13 mouse cellular contexts compared by ENCODE assay signal in the genomic region with DNA sequence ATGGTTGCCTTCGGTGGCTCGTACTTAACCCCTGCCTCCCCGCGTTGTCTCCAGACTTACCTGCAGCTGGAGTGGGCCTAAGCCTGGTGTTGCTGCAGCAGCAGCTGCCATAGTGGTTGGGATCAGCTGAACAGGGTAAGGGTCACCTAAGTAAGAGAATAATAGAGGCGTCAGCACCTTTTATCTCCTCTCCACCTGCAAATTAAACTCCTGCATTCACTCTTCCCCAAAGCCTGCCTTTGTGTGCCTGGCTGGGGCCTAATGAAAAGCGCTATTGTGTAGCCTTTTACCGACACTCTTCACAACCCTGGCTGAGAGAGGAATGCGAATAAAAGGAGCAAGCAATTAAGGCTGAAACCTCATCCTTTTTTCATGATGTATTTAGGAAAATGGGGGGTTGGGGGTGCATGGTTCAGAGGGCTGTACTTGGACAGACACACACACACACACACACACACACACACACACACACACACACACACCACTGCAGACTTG.
A peak's percentile ranks its signal among the peaks of the same experiment; 100 is the strongest.
DNase-seq lines count a peak whose midpoint lies in the region; ATAC-seq and TF ChIP-seq lines count a peak whose summit lies in the region.
"Had no signal": no experiment of that assay in that cellular context is flagged by ENCODE, and none has a peak within 500 bp of the region (broad histone marks: within the 10 kb centered on the region; RNA-seq: fewer than 3 reads in every experiment).

No protein-coding gene starts in this region.

- TF ChIP-seq POLR2A in testis, adult 2 months (IDR thresholded peaks at IDR 0.05; ENCODE audit: control insufficient read depth, low read depth, low read length), result no peak

- H3K27me3 ChIP-seq in testis, adult 2 months (ENCODE audit: control insufficient read depth, insufficient read depth, low read length), result no peaks in the 10 kb centered on the region
- no peaks in the 10 kb centered on the region for H3K27me3 ChIP-seq in embryonic facial prominence, embryonic 13.5 days
- H3K27me3 ChIP-seq in hindbrain, postnatal 0 days (ENCODE audit: insufficient read depth, low read length), result no peaks in the 10 kb centered on the region
- H3K27me3 ChIP-seq: CH12.LX; stomach, embryonic 15.5 days had no signal

- DNase-seq in testis, postnatal 14 days (ENCODE audit: low spot score), result no peak
- peak; percentile 10 for DNase-seq in hindbrain, postnatal 0 days (ENCODE audit: low spot score)
- no peak for DNase-seq in gastrocnemius, postnatal 25 days
- DNase-seq in kidney, postnatal 25 days, result no peak
- DNase-seq: heart, postnatal 4 days; kidney, postnatal 4 days; liver, postnatal 0 days had no signal

- H3K4me2 ChIP-seq in embryonic facial prominence, embryonic 13.5 days, result no peak overlapping the region
- no peak overlapping the region for H3K4me2 ChIP-seq in hindbrain, postnatal 0 days (ENCODE audit: low read depth, low read length)
- H3K4me2 ChIP-seq: stomach, embryonic 15.5 days had no signal

- H3K9me3 ChIP-seq in embryonic facial prominence, embryonic 13.5 days, result no peaks in the 10 kb centered on the region
- no peaks in the 10 kb centered on the region for H3K9me3 ChIP-seq in hindbrain, postnatal 0 days (ENCODE audit: low read length)
- H3K9me3 ChIP-seq: stomach, embryonic 15.5 days had no signal

- ATAC-seq in embryonic facial prominence, embryonic 13.5 days (ENCODE audit: insufficient number of reproducible peaks, insufficient read depth, low FRiP score, low TSS enrichment, low read depth), result 0 out of 2 replicates have a peak, but pooled peaks have one; percentile 32
- no peak for ATAC-seq in hindbrain, postnatal 0 days
- ATAC-seq in monocyte, adult 5-6 weeks (replicated peaks; ENCODE audit: insufficient number of reproducible peaks, low FRiP score, low TSS enrichment, poor library complexity, severe bottlenecking), result no peak
- ATAC-seq in megakaryocyte progenitor cell, adult 5-6 weeks (replicated peaks; ENCODE audit: poor library complexity), result no peak
- ATAC-seq: liver, postnatal 0 days had no signal

- H3K27ac ChIP-seq in testis, adult 2 months (ENCODE audit: control insufficient read depth, insufficient read depth, low read depth, low read length), result 0 out of 2 replicates have a peak overlapping the region, but pooled peaks have one; percentile 2
- no peak overlapping the region for H3K27ac ChIP-seq in embryonic facial prominence, embryonic 13.5 days
- no peak overlapping the region for H3K27ac ChIP-seq in hindbrain, postnatal 0 days
- H3K27ac ChIP-seq: stomach, embryonic 15.5 days had no signal

- no peak overlapping the region for H3K9ac ChIP-seq in embryonic facial prominence, embryonic 13.5 days
- no peak overlapping the region for H3K9ac ChIP-seq in hindbrain, postnatal 0 days (replicated peaks; ENCODE audit: low read length)
- H3K9ac ChIP-seq: liver, postnatal 0 days; stomach, embryonic 15.5 days had no signal

- H3K4me3 ChIP-seq in testis, adult 2 months (ENCODE audit: control insufficient read depth, low read depth, low read length), result no peak overlapping the region
- H3K4me3 ChIP-seq in embryonic facial prominence, embryonic 13.5 days, result no peak overlapping the region
- H3K4me3 ChIP-seq in hindbrain, postnatal 0 days (ENCODE audit: low read length), result no peak overlapping the region
- H3K4me3 ChIP-seq: stomach, embryonic 15.5 days had no signal

- 18% methylated on average over 8 of the region's 8 CpGs for WGBS in embryonic facial prominence, embryonic 13.5 days
- WGBS in hindbrain, postnatal 0 days, result 24% methylated on average over 8 of the region's 8 CpGs

- no peaks in the 10 kb centered on the region for H3K36me3 ChIP-seq in testis, adult 2 months (ENCODE audit: control insufficient read depth, insufficient read depth, low read length)
- no peaks in the 10 kb centered on the region for H3K36me3 ChIP-seq in embryonic facial prominence, embryonic 13.5 days
- H3K36me3 ChIP-seq in hindbrain, postnatal 0 days (ENCODE audit: insufficient read depth, low read length), result no peaks in the 10 kb centered on the region
- H3K36me3 ChIP-seq: stomach, embryonic 15.5 days had no signal

- TF ChIP-seq CTCF in testis, adult 2 months (IDR thresholded peaks at IDR 0.05; ENCODE audit: control insufficient read depth, insufficient read depth, insufficient replicate concordance, low read depth, low read length), result no peak
- TF ChIP-seq CTCF in hindbrain, postnatal 0 days (IDR thresholded peaks at IDR 0.05; ENCODE audit: low read depth), result no peak

- H3K4me1 ChIP-seq in testis, adult 2 months (ENCODE audit: control insufficient read depth, insufficient read depth, low read length), result peaks cover 2% of the 10 kb centered on the region
- H3K4me1 ChIP-seq in embryonic facial prominence, embryonic 13.5 days, result no peaks in the 10 kb centered on the region
- H3K4me1 ChIP-seq in hindbrain, postnatal 0 days (ENCODE audit: insufficient read depth, low read length), result no peaks in the 10 kb centered on the region
- H3K4me1 ChIP-seq: stomach, embryonic 15.5 days had no signal
